Mouse (Mus musculus) thymus, adult 2 months (tissue): ENCODE measurements around the gene Lhx4.

Experiments
- CTCF ChIP-seq: fragments of 200-500 bp; IDR thresholded peaks from 2 replicates; pipeline ENCODE4 v1.5.1; 2012; ENCODE audit warnings: mild to moderate bottlenecking, control low read depth, low read length, moderate library complexity, borderline replicate concordance; ENCODE audit not compliant: control insufficient read depth, poor library complexity, insufficient read depth; ENCODE audit errors: extremely low read depth
- POLR2A ChIP-seq: fragments of 200-500 bp; IDR thresholded peaks from 2 replicates; pipeline ENCODE4 v1.6.1; 2012; ENCODE audit warnings: mild to moderate bottlenecking, low read length, control low read depth, moderate library complexity; ENCODE audit not compliant: control insufficient read depth, poor library complexity, insufficient read depth; ENCODE audit errors: extremely low read depth

DNA sequence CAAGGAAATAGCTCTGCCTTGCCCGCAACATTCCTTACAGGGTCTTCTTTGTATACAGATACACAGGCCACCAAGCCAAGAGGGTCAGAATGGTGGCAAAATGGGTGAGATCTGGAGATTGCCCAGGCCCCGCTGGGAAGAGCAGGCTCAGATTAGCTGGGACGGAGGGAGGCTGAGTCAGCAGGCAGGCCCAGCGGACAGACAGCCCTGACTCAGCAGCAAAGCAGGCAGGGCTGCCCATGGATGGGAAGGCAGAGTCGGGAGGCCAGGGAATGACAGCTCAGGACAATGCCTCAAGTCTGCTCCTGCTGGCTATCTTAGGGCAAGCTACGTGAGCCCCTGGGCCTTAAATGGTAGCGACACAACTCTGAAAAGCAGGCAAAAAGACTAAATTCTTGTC is 34.4 kb upstream of the Lhx4 start:
- TF ChIP-seq POLR2A, result no peak
- no peak for TF ChIP-seq CTCF
